In the genomic region with DNA sequence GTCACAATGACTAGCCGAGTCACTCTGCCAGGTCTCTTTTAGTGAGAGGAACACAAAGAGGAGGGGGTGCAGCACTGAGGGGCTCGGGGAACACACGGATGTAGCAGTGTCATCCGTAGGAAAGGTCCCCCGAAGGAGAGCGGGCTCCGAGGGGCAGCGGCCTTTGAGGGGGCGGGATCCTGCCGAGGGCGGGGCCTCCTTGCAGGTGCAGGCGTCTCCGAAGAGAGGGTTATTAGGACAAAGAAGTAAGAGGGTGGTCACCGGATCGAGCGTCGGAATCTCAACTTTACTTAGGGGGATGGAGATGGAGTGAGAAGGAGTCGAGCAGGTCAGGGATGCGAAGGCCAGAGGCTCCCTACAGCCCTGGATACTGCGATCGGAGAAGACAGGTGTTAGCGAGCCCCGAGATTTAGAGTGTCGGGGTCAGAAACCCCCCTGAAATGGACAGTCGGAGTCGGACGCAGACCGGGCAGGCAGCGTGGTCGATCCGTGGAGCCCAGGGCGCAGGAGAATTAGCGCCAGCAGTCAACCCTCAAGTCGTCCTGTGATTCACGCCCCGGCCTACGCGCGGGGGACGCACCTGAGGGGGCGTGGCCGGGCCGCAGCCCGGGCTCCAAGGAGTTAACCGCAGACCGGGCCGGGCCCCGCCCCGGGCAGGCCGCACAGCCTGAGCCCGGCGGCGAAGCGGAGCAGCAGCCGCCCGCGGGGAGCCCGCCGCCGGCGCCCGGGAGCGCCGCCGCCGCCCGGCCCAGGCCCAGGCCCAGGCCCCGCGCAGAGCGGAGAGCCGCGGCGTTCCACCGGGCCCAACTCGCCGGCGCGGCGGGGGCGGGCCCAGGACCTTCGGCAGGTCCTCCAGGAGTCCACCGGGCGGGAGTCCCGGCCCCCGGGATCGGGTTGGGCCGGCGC, we compare ENCODE assay signal across 8 mouse cellular contexts. TPM values are rescaled to one million over a fixed set of nuclear protein-coding genes. Genes with fewer than 3 reads are reported as not detected.
DNase-seq lines count a peak whose midpoint lies in the region; ATAC-seq and TF ChIP-seq lines count a peak whose summit lies in the region.

No protein-coding gene starts in this region.

- peak; percentile 72 for DNase-seq in 3T3-L1 (ENCODE audit: low read depth, low spot score)
- DNase-seq in adrenal gland, adult 2 months, result peak; percentile 84
- peak; percentile 72 for DNase-seq in embryo, embryonic 9.5 days (ENCODE audit: extremely low spot score)
- peak; percentile 63 to 64 for DNase-seq in heart, adult 9 months (ENCODE audit: low spot score in 2 of 2)
- DNase-seq in liver, adult 2 months (ENCODE audit: extremely low read depth, low read depth, low spot score), result peak; percentile 60
- DNase-seq in splenic B cell, adult 2 months (ENCODE audit: low read depth, low spot score), result peak; percentile 91

- no peak for TF ChIP-seq POLR2A in liver, adult 2 months (IDR thresholded peaks at IDR 0.05; ENCODE audit: extremely low read depth, insufficient read depth, low read length)
- TF ChIP-seq POLR2A in myocyte (IDR thresholded peaks at IDR 0.05; ENCODE audit: insufficient read length, low read depth), result peak; percentile 36

- peak overlapping the region; percentile 96 for H3K4me3 ChIP-seq in kidney, embryonic 14.5 days (ENCODE audit: low read length)
- peak overlapping the region; percentile 69 for H3K4me3 ChIP-seq in liver, adult 2 months (ENCODE audit: insufficient read depth, low read depth, low read length)
- H3K4me3 ChIP-seq in myocyte, result peak overlapping the region; percentile 42

- H3K27ac ChIP-seq in kidney, embryonic 14.5 days (ENCODE audit: low read depth, low read length), result peak overlapping the region; percentile 93
- peak overlapping the region; percentile 80 for H3K27ac ChIP-seq in liver, adult 2 months (replicated peaks; ENCODE audit: insufficient read depth, low read depth, low read length)

- peaks cover 30% of the 10 kb centered on the region for H3K36me3 ChIP-seq in kidney, embryonic 14.5 days (ENCODE audit: control insufficient read depth, insufficient read depth, low read length)
- H3K36me3 ChIP-seq in liver, adult 2 months (ENCODE audit: control insufficient read depth, insufficient read depth, low read length), result peaks cover 6% of the 10 kb centered on the region; the same call in 1 of the 2 replicates
- no peaks in the 10 kb centered on the region for H3K36me3 ChIP-seq in myocyte (ENCODE audit: control insufficient read depth, insufficient read depth)
- peaks cover 2% of the 10 kb centered on the region; the same call in 1 of the 2 replicates for H3K36me3 ChIP-seq in splenic B cell, adult 2 months (ENCODE audit: control insufficient read depth, insufficient read depth, low read length, poor library complexity, severe bottlenecking)

- TF ChIP-seq CTCF in liver, adult 2 months (IDR thresholded peaks at IDR 0.05; ENCODE audit: low read depth, low read length), result no peak

- peak; percentile 81 for ATAC-seq in kidney, embryonic 14.5 days (ENCODE audit: low FRiP score, low TSS enrichment)

- peak overlapping the region; percentile 99 for H3K9ac ChIP-seq in kidney, embryonic 14.5 days (ENCODE audit: low read depth, low read length)
- H3K9ac ChIP-seq in liver, adult 2 months (ENCODE audit: low read depth, low read length), result peak overlapping the region; percentile 92

- H3K4me1 ChIP-seq in kidney, embryonic 14.5 days (ENCODE audit: control insufficient read depth, insufficient read depth, low read length), result peaks cover 10% of the 10 kb centered on the region
- peaks cover 5% of the 10 kb centered on the region; the same call in 1 of the 2 replicates for H3K4me1 ChIP-seq in liver, adult 2 months (ENCODE audit: control insufficient read depth, insufficient read depth, low read length)

- H3K27me3 ChIP-seq in kidney, embryonic 14.5 days (ENCODE audit: control insufficient read depth, insufficient read depth, low read length), result no peaks in the 10 kb centered on the region
- H3K27me3 ChIP-seq in liver, adult 2 months (ENCODE audit: control insufficient read depth, insufficient read depth, low read length), result no peaks in the 10 kb centered on the region
- no peaks in the 10 kb centered on the region for H3K27me3 ChIP-seq in myocyte (ENCODE audit: control insufficient read depth, insufficient read depth, insufficient read length)
- no peaks in the 10 kb centered on the region for H3K27me3 ChIP-seq in splenic B cell, adult 2 months (ENCODE audit: control insufficient read depth, insufficient read depth, low read length, poor library complexity, severe bottlenecking)

- peak overlapping the region; percentile 71 for H3K4me2 ChIP-seq in kidney, embryonic 14.5 days (replicated peaks; ENCODE audit: low read depth, low read length)
- peak overlapping the region; percentile 79 for H3K4me2 ChIP-seq in myocyte (ENCODE audit: low read depth)

- WGBS in kidney, embryonic 14.5 days, result under 1% methylated on average over 66 of the region's 88 CpGs
- under 1% methylated on average over 88 of the region's 88 CpGs for WGBS in liver, adult 2 months

- H3ac ChIP-seq in myocyte (ENCODE audit: control insufficient read depth, insufficient read length), result peak overlapping the region; percentile 58

- H3K9me3 ChIP-seq in kidney, embryonic 14.5 days (ENCODE audit: control insufficient read depth, low read length), result no peaks in the 10 kb centered on the region

- H3K79me2 ChIP-seq in liver, adult 2 months (ENCODE audit: control insufficient read depth, insufficient read depth, low read length), result no peaks in the 10 kb centered on the region; the same call in 1 of the 2 replicates
- H3K79me2 ChIP-seq in myocyte (ENCODE audit: control insufficient read depth, insufficient read depth), result no peaks in the 10 kb centered on the region

TF ChIP-seq in myocyte, 11 proteins besides CTCF, POLR2A, EP300 and RAD21:
- peak in 1 of 3 experiments; percentile 1 for TF ChIP-seq MYOG (IDR thresholded peaks at IDR 0.05; ENCODE audit: control insufficient read depth in 1 of 3, insufficient read depth in 1 of 3, insufficient read length in 2 of 3, low read depth in 2 of 3)
- no peak for TF ChIP-seq SRF (IDR thresholded peaks at IDR 0.05; ENCODE audit: control insufficient read depth, insufficient read length, low read depth)

RNA-seq across cellular contexts. Expression of a gene that starts 1.0 kb away (rescaled TPM):
- 10 to 100 TPM; 60.1 to 73.3 TPM for total RNA-seq in adrenal gland, adult 2 months (2021)
- polyA plus RNA-seq in adrenal gland, adult 2 months (2012; rRNA removed), result 124 and 142 TPM in 2 replicates
- 11.4 and 14.9 TPM in 2 replicates for polyA plus RNA-seq in kidney, embryonic 14.5 days (2014; fragmentation: Nextera tagmentation; extraction: Ambion mirVana)
- total RNA-seq in liver, adult 2 months (2014; rRNA removed), result 3.0 and 3.2 TPM in 2 replicates
- polyA plus RNA-seq in liver, adult 2 months (2012; rRNA removed), result 25.0 and 28.3 TPM in 2 replicates
- polyA plus RNA-seq in myocyte (2012; fragmentation: generic; extraction: Trizol), result 40.4 TPM

RNA-seq across cellular contexts. Expression of a gene that starts 11.7 kb away (rescaled TPM):
- 1 to 10 TPM; 3.0 to 3.3 TPM for total RNA-seq in adrenal gland, adult 2 months (2021)
- polyA plus RNA-seq in adrenal gland, adult 2 months (2012; rRNA removed), result 3.3 and 3.7 TPM in 2 replicates
- polyA plus RNA-seq in kidney, embryonic 14.5 days (2014; fragmentation: Nextera tagmentation; extraction: Ambion mirVana), result 5.1 and 5.2 TPM in 2 replicates
- 2.8 and 3.6 TPM in 2 replicates for total RNA-seq in liver, adult 2 months (2014; rRNA removed)
- polyA plus RNA-seq in liver, adult 2 months (2012; rRNA removed), result 1.3 and 4.9 TPM in 2 replicates
- 0.74 TPM for polyA plus RNA-seq in myocyte (2012; fragmentation: generic; extraction: Trizol)

RNA-seq across cellular contexts. Expression of a gene that starts 13.8 kb away (rescaled TPM):
- total RNA-seq in adrenal gland, adult 2 months (2021), result not detected
- 0.52 TPM in 1 of 2 replicates, not detected in the other for polyA plus RNA-seq in adrenal gland, adult 2 months (2012; rRNA removed)
- polyA plus RNA-seq in kidney, embryonic 14.5 days (2014; fragmentation: Nextera tagmentation; extraction: Ambion mirVana), result 0.24 and 0.38 TPM in 2 replicates
- total RNA-seq in liver, adult 2 months (2014; rRNA removed), result not detected in 2 replicates
- not detected in 2 replicates for polyA plus RNA-seq in liver, adult 2 months (2012; rRNA removed)
- 0.04 TPM for polyA plus RNA-seq in myocyte (2012; fragmentation: generic; extraction: Trizol)

RNA-seq across cellular contexts. Expression of a gene that starts 40.8 kb away (rescaled TPM):
- total RNA-seq in adrenal gland, adult 2 months (2021), result not detected
- 0.28 and 0.73 TPM in 2 replicates for polyA plus RNA-seq in adrenal gland, adult 2 months (2012; rRNA removed)
- polyA plus RNA-seq in kidney, embryonic 14.5 days (2014; fragmentation: Nextera tagmentation; extraction: Ambion mirVana), result not detected in 2 replicates
- total RNA-seq in liver, adult 2 months (2014; rRNA removed), result not detected in 2 replicates
- 0.13 and 0.51 TPM in 2 replicates for polyA plus RNA-seq in liver, adult 2 months (2012; rRNA removed)
- not detected for polyA plus RNA-seq in myocyte (2012; fragmentation: generic; extraction: Trizol)

RNA-seq across cellular contexts. Expression of a gene that starts 50.0 kb away (rescaled TPM):
- 10 to 100 TPM; 54.5 to 69.2 TPM for total RNA-seq in adrenal gland, adult 2 months (2021)
- polyA plus RNA-seq in adrenal gland, adult 2 months (2012; rRNA removed), result 376 and 526 TPM in 2 replicates
- 59.4 and 72.2 TPM in 2 replicates for polyA plus RNA-seq in kidney, embryonic 14.5 days (2014; fragmentation: Nextera tagmentation; extraction: Ambion mirVana)
- total RNA-seq in liver, adult 2 months (2014; rRNA removed), result 190 and 221 TPM in 2 replicates
- 260 and 344 TPM in 2 replicates for polyA plus RNA-seq in liver, adult 2 months (2012; rRNA removed)
- polyA plus RNA-seq in myocyte (2012; fragmentation: generic; extraction: Trizol), result 111 TPM

Comparison
In these comparisons a context has a peak if more than half of its experiments do, and no peak if none do; other contexts are left out.
1. Peak in every context shown above with its lines: DNase-seq, ATAC-seq, H3K4me3 ChIP-seq and H3K27ac ChIP-seq.
2. H3K4me3 ChIP-seq: peak in every context shown above with its lines; median percentile 96 in kidney, embryonic 14.5 days; 69 in liver, adult 2 months; 42 in myocyte.